Mouse (Mus musculus): ENCODE data around the gene Thap3.
A peak's percentile ranks its signal among the peaks of the same experiment; 100 is the strongest.
"Not testable (repeated sequence)": the region's sequence is repeated elsewhere in the genome, so short reads cannot be mapped to it uniquely, and the experiment has no call there.

Thap3 gene

GRCm38 (mm10) chr4:151988342-151989109 lies at the start of gene Thap3:
TSS of gene Thap3 (minus strand) at chr4:151988997.
- DNase-seq (ENCODE audit: low spot score) = peak; percentile 85

DNA sequence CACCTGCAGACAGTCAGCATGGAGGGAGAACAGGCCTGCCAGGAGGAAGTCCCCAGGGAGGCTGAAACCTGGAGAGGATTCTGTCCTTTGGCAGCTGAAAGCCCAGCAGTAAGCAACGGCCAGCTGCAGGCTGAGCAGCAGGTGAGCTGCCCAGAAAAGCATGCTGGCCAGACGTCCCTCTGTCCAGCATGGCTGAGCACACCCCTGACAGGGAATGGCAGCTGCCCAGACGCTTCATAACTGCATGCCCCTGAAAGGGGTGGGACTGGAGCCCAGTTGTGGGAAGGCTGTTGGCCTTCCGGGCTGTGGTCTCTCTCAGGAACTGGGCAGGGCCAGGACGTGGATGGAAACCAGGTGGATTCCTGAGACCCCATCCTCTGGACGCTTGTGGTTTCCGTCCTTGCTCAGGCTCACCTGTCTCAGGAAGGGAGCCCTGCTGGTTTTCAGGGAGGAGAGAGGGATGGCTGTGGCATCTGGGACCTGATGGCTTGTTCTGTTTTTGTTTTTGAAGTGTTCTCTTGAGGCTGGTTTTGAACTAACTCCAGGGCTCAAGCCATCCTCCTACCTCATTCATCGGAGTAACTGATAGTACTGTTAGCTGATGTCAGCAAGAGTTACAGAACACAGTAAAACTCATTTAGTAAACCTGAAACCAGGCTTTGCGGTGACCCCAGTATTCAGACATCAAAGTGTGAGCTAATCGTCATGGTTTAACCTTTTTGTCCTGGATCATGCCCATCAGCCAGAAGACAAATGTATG lies 49.6 kb upstream of the Thap3 start, which contains the start of gene Tas1r1:
TSS of gene Tas1r1 (minus strand) at position 344 of the 760 bp plus-strand sequence.
- DNase-seq (ENCODE audit: low spot score) = no peak

- not testable (repeated sequence) for DNase-seq (ENCODE audit: low spot score)
Observed at GRCm38 (mm10) chr4:152036464-152036863, 47.7 kb upstream of the Thap3 start.

- DNase-seq (ENCODE audit: low spot score) = no peak
Observed at GRCm38 (mm10) chr4:152032922-152033321, 44.1 kb upstream of the Thap3 start.

- DNase-seq (ENCODE audit: low spot score) = no peak
Observed at GRCm38 (mm10) chr4:152029997-152030396, 41.2 kb upstream of the Thap3 start.

GRCm38 (mm10) chr4:152029087-152029486 lies 40.3 kb upstream of the Thap3 start:
- no peak for DNase-seq (ENCODE audit: low spot score)

DNA sequence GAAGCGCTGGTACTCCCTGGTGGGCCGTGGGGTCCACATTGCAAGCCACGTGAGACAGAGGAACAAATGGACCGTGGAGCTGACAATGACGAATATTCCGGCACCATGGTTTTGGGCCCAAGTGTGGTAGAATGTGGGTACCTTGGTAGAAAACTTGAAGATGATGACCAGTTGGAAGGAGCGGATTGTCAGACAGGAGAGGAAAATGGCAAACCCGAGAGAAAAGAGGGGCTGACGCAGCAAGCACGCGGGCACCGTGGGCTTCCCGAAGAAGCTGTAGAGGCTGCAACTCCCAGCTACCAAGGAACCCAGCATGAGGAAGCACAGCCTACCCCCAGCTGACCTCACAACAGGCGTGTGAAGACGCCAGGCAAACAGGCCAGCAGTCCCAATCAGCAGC lies 39.7 kb upstream of the Thap3 start:
- DNase-seq (ENCODE audit: low spot score) = no peak

- DNase-seq (ENCODE audit: low spot score) = peak; percentile 94
Observed at GRCm38 (mm10) chr4:152027524-152027923, 38.7 kb upstream of the Thap3 start, which contains the start of gene Zbtb48. TSS of gene Zbtb48 (minus strand) at chr4:152027671.

- DNase-seq (ENCODE audit: low spot score) = peak; percentile 42
Observed at GRCm38 (mm10) chr4:152026751-152027508, 38.1 kb upstream of the Thap3 start.

GRCm38 (mm10) chr4:152024525-152024924 lies 35.7 kb upstream of the Thap3 start:
- no peak for DNase-seq (ENCODE audit: low spot score)

DNA sequence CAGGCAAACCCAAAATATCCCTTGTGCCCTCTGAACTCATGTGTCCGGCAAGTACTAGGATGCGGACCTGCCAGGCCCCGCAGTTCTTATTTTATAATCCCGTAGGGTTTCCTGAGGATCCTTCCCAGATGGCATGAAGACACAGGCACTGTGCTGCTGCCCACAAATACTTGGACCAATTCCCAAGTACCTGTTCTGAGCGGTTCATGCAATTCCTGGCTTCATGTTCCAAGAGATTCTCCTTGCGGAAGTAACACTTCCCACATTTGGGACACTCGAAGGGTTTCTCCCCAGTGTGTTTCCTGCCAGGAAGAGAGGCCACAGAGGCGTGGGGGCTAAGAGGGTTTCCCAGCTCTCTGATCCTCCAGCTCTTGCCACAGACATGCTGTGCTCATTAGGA lies 33.7 kb upstream of the Thap3 start:
- no peak for DNase-seq (ENCODE audit: low spot score)

DNA sequence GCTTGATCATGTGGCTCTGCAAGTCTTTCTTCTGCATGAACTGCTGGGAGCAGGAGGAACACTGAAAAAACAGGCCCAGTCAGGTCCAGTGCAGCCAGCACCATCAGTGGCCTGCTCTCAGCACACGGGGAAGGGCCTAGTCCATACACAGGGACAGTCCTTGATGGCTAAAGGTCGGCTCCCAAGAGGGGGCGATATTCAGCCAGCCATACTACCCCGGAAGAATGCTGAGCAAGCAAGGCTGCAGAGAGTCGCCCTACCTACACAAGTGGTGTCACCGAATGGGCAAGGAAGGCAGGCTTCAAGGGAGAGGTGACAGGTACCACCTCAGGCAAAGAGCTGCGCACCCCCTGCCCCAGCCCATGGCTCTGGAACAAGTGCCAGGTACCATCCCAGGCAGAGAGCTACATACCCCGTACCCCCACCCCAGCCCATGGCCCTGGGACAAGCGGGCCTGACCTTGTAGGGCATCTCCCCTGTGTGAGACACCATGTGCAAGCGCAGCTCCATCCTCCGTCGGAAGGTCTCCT lies 32.8 kb upstream of the Thap3 start:
- no peak for DNase-seq (ENCODE audit: low spot score)

DNA sequence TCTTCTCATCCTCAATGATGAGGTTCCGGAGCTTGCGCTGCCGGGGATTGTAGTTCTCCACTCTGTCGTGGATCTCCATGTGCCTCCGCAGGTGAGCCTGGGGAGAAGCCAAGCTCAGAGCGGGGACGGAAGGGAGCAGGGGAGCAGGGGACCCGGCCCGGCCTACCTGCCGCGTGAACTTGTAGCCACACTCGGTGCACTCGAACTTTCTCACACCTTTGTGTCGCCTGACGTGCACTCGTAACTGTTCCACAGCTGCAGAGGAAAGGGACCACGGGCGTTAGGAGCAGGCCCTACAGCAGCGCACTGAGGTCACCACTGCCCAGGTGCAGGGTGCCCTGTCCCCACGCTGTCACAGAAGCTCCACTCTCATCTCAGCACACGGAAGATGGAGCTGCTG lies 31.2 kb upstream of the Thap3 start:
- DNase-seq (ENCODE audit: low spot score) = no peak

- DNase-seq (ENCODE audit: low spot score) = no peak
Observed at GRCm38 (mm10) chr4:152019073-152019472, 30.3 kb upstream of the Thap3 start.

DNA sequence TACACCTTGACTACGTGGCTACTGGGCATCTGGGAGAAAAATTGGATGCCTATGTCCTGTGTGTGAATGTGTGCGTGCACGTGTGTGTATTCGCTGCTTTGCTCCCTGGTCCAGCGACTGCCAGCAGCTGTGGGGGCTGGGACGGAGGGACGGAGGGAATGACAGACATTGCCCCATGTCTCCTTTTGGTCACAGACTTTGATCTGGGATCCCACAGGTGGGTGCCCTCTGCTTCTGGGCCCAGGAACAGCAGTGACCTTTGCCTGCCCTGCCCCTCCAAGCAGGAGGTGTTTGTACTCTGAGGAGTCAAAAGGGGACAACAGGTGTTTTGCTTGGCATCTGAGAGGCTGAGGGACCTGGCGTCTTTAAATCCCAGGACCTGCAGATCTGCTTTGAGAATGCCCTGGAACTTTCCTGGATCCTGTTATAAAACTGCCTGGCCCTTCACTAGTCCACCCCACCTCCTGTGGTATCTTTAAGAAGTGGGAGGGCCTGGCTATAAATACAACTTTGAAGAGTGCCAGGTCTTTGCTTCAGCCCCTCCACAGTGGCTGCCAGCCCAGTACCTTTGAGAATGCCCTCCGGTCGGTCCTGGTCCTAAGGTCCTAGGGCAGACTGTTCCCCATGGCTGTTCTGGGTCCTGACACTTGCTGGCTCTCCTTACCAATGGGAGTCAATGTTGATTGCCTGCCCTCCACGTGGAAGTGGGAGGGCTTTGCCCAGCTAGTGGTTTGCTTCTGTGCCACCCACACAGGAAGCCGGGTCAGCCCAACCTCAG lies 24.4 kb upstream of the Thap3 start:
- DNase-seq (ENCODE audit: low spot score) = peak; percentile 64

- DNase-seq (ENCODE audit: low spot score) = no peak
Observed at GRCm38 (mm10) chr4:152012109-152012508, 23.3 kb upstream of the Thap3 start.

DNA sequence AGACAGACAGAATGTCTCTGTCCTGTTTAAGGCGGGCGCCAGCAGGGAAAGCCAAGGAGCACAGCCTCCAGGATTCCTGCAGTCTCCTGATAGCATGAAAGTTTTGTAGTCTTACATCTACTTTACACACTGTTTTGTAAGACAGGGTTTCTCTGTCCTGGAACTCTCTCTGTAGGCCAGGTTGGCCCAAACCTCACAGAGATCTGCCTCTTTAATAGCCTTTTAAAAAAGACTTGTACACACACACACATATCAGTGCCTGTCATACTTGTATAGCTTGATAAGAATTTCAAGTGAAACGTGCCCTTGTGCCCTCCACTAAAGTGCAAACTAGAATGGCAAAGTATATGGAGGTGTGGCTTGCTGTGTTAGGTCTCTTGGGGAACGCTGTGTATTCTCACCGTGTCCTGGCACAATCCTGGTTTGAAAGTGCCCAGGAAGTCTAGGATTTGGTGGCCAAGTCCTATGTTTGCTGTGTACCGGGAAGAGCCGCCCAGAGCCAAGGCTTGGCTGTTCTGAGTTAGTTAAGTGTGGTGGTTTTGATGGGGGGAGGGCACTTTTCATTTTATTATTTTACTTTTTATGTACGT lies 22.5 kb upstream of the Thap3 start:
- no peak for DNase-seq (ENCODE audit: low spot score)

GRCm38 (mm10) chr4:152010707-152011134 lies 21.9 kb upstream of the Thap3 start:
- DNase-seq (ENCODE audit: low spot score) = no peak

DNA sequence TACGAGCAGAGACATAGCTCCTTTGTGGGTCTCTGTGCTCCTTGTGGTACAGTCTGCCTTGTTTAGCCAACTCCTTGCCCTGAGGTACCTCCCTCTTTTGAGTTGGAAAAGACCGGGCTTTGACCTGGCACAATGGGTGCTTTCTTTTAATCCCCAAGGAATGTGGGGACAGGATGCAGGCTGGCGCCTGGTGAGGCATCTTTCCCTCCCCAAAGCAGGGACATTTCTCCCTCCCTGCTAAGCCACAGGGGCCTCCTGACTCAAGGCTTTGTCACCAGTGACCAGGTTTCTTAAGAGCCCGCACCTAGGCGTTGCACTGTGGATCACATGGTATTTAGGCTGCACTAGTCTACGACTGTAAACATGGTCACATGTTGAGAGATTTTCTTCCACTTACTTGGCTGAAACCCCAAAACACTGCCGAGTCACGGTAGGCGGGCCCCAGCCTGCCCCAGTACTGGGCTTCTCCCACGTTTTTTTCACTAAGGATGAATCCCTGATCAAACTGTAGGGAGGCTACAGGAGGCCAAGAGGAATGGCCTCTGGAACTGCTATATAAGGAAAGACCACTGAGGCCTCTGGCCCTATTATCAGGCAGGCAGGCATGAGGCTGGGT lies 21.4 kb upstream of the Thap3 start:
- peak; percentile 48 for DNase-seq (ENCODE audit: low spot score)
